27 mouse cellular contexts compared by ENCODE assay signal in the genomic region with DNA sequence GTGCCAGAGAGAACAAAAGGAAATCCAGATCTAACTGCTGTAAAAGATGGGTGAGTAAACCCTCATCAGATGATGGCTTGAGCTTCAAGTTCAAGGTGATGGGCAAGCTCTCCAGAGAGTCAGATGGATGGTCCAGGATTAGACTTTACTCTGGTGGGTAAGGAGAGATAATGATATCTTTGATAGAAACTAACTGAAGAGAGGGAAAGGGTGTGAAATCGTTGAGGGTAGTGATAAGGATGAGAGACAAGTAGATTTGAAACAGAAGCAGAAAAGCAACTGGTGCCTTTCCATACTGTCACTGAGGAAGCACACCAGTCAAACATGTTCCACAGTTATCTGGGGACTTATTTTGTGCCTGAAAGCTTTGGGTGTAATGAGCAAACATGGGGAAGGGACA. TPM values are rescaled to one million over a fixed set of nuclear protein-coding genes. Genes with fewer than 3 reads are reported as not detected.
DNase-seq lines count a peak whose midpoint lies in the region; ATAC-seq lines count a peak whose summit lies in the region.
"Had no signal": no experiment of that assay in that cellular context is flagged by ENCODE, and none has a peak within 500 bp of the region (broad histone marks: within the 10 kb centered on the region; RNA-seq: fewer than 3 reads in every experiment).

No protein-coding gene starts in this region.

- no peak overlapping the region for H3K4me3 ChIP-seq in neural tube, embryonic 13.5 days
- H3K4me3 ChIP-seq in limb, embryonic 10.5 days = no peak overlapping the region
- no peak overlapping the region for H3K4me3 ChIP-seq in liver, embryonic 16.5 days (ENCODE audit: low read depth, low read length)
- H3K4me3 ChIP-seq in midbrain, embryonic 11.5 days (ENCODE audit: low read depth, low read length) = no peak overlapping the region
- H3K4me3 ChIP-seq: embryonic facial prominence, embryonic 12.5 days; erythroblast, embryonic 14.5 days; heart, adult 2 months; heart, embryonic 12.5 days; hindbrain, embryonic 15.5 days; layer of hippocampus, adult 2 months; left cerebral cortex, adult 2 months; limb, embryonic 13.5 days; midbrain, embryonic 10.5 days; myocyte had no signal

- H3K4me1 ChIP-seq in neural tube, embryonic 13.5 days (replicated peaks) = peaks cover 13% of the 10 kb centered on the region; the same call in 1 of the 2 replicates
- H3K4me1 ChIP-seq in limb, embryonic 10.5 days = peaks cover 22% of the 10 kb centered on the region
- H3K4me1 ChIP-seq in liver, embryonic 16.5 days (ENCODE audit: control insufficient read depth, low read depth, low read length) = peaks cover 10% of the 10 kb centered on the region
- no peaks in the 10 kb centered on the region for H3K4me1 ChIP-seq in midbrain, embryonic 11.5 days (ENCODE audit: control insufficient read depth, insufficient read depth, low read length)
- H3K4me1 ChIP-seq: heart, embryonic 12.5 days; hindbrain, embryonic 15.5 days had no signal

- H3K9me3 ChIP-seq in neural tube, embryonic 13.5 days = no peaks in the 10 kb centered on the region
- no peaks in the 10 kb centered on the region for H3K9me3 ChIP-seq in limb, embryonic 10.5 days (replicated peaks)
- H3K9me3 ChIP-seq in liver, embryonic 16.5 days (replicated peaks; ENCODE audit: control insufficient read depth, low read length) = no peaks in the 10 kb centered on the region
- no peaks in the 10 kb centered on the region for H3K9me3 ChIP-seq in midbrain, embryonic 11.5 days (ENCODE audit: control insufficient read depth, low read length)
- H3K9me3 ChIP-seq: embryonic facial prominence, embryonic 12.5 days; heart, embryonic 12.5 days; hindbrain, embryonic 15.5 days; limb, embryonic 13.5 days; midbrain, embryonic 10.5 days had no signal

- no peaks in the 10 kb centered on the region for H3K27me3 ChIP-seq in neural tube, embryonic 13.5 days
- no peaks in the 10 kb centered on the region for H3K27me3 ChIP-seq in limb, embryonic 10.5 days (ENCODE audit: low read depth, poor library complexity, severe bottlenecking)
- H3K27me3 ChIP-seq in liver, embryonic 16.5 days (ENCODE audit: control insufficient read depth, insufficient read depth, low read depth, low read length) = no peaks in the 10 kb centered on the region
- H3K27me3 ChIP-seq in midbrain, embryonic 11.5 days (ENCODE audit: control insufficient read depth, insufficient read depth, low read length) = no peaks in the 10 kb centered on the region
- H3K27me3 ChIP-seq: embryonic facial prominence, embryonic 12.5 days; heart, embryonic 12.5 days; hindbrain, embryonic 15.5 days; limb, embryonic 13.5 days had no signal

- no peak for ATAC-seq in neural tube, embryonic 13.5 days (ENCODE audit: low read depth)
- ATAC-seq in liver, embryonic 16.5 days (ENCODE audit: low read depth) = peak; percentile 64
- no peak for ATAC-seq in midbrain, embryonic 11.5 days (ENCODE audit: low FRiP score)
- ATAC-seq: inflammation-experienced regulatory T-cells, adult 6 months had no signal

- WGBS in neural tube, embryonic 13.5 days = 88% methylated on average over 1 of the region's 1 CpGs
- 89% methylated on average over 1 of the region's 1 CpGs for WGBS in limb, embryonic 10.5 days
- 6% methylated on average over 1 of the region's 1 CpGs for WGBS in liver, embryonic 16.5 days (ENCODE audit: insufficient replicate concordance)
- 77% methylated on average over 1 of the region's 1 CpGs for WGBS in midbrain, embryonic 11.5 days

- 0 out of 2 replicates have a peak overlapping the region, but pooled peaks have one; percentile 46 for H3K27ac ChIP-seq in neural tube, embryonic 13.5 days (replicated peaks)
- peak overlapping the region; percentile 16; the same call in 1 of the 2 replicates for H3K27ac ChIP-seq in limb, embryonic 10.5 days
- H3K27ac ChIP-seq in liver, embryonic 16.5 days (ENCODE audit: low read length) = no peak overlapping the region
- H3K27ac ChIP-seq in midbrain, embryonic 11.5 days (ENCODE audit: low read depth, low read length) = no peak overlapping the region
- H3K27ac ChIP-seq: embryonic facial prominence, embryonic 12.5 days; heart, adult 2 months; hindbrain, embryonic 15.5 days; layer of hippocampus, adult 2 months; left cerebral cortex, adult 2 months; midbrain, embryonic 10.5 days had no signal

- H3K9ac ChIP-seq in neural tube, embryonic 13.5 days = no peak overlapping the region
- H3K9ac ChIP-seq in liver, embryonic 16.5 days (ENCODE audit: low read depth, low read length) = no peak overlapping the region
- H3K9ac ChIP-seq in midbrain, embryonic 11.5 days (ENCODE audit: low read length) = no peak overlapping the region
- H3K9ac ChIP-seq: embryonic facial prominence, embryonic 12.5 days; heart, embryonic 12.5 days; hindbrain, embryonic 15.5 days; limb, embryonic 13.5 days had no signal

- no peak for DNase-seq in neural tube, embryonic 10.5 days (ENCODE audit: extremely low spot score, low spot score)
- no peak for DNase-seq in limb, embryonic 10.5 days (ENCODE audit: low spot score)
- no peak for DNase-seq in midbrain, embryonic 11.5 days (ENCODE audit: low spot score, missing footprints)
- DNase-seq in gastrocnemius, postnatal 25 days = no peak
- DNase-seq: adrenal gland, adult 8-10 months; B cell, adult 2 months; cerebellum, adult 2 months; cerebellum, postnatal 14 days; gastrocnemius, postnatal 36 days; heart, adult 2 months; kidney, adult 11 months; kidney, postnatal 14 days; lung, adult 2 months; lung, postnatal 14 days; right cerebral cortex, postnatal 14 days had no signal

- H3K4me2 ChIP-seq in neural tube, embryonic 13.5 days = no peak overlapping the region
- H3K4me2 ChIP-seq in liver, embryonic 16.5 days (ENCODE audit: low read depth, low read length) = no peak overlapping the region
- no peak overlapping the region for H3K4me2 ChIP-seq in midbrain, embryonic 11.5 days
- H3K4me2 ChIP-seq: embryonic facial prominence, embryonic 12.5 days; heart, embryonic 12.5 days; hindbrain, embryonic 15.5 days; limb, embryonic 13.5 days had no signal

- H3K36me3 ChIP-seq in neural tube, embryonic 13.5 days = no peaks in the 10 kb centered on the region
- H3K36me3 ChIP-seq in limb, embryonic 10.5 days = no peaks in the 10 kb centered on the region
- H3K36me3 ChIP-seq in liver, embryonic 16.5 days (ENCODE audit: control insufficient read depth, insufficient read depth) = no peaks in the 10 kb centered on the region
- no peaks in the 10 kb centered on the region for H3K36me3 ChIP-seq in midbrain, embryonic 11.5 days (ENCODE audit: control insufficient read depth, insufficient read depth, low read length)
- H3K36me3 ChIP-seq: embryonic facial prominence, embryonic 12.5 days; heart, embryonic 12.5 days; hindbrain, embryonic 15.5 days; limb, embryonic 13.5 days; midbrain, embryonic 10.5 days had no signal

RNA-seq across cellular contexts. Expression of gene Gna14, which starts 56.9 kb away (rescaled TPM):
- 0.45 and 0.74 TPM in 2 replicates for polyA plus RNA-seq in neural tube, embryonic 13.5 days (2015; fragmentation: Nextera tagmentation; extraction: Ambion mirVana)
- polyA plus RNA-seq in limb, embryonic 10.5 days (2016; fragmentation: Nextera tagmentation; extraction: Ambion mirVana) = 0.46 and 0.48 TPM in 2 replicates
- polyA plus RNA-seq in liver, embryonic 16.5 days (2015; fragmentation: Nextera tagmentation; extraction: Ambion mirVana) = 0.72 and 1.0 TPM in 2 replicates
- 0.18 and 0.51 TPM in 2 replicates for polyA plus RNA-seq in midbrain, embryonic 11.5 days (2014; fragmentation: Nextera tagmentation; extraction: Ambion mirVana)
- total RNA-seq in gastrocnemius, postnatal 25 days (2021) = under 1 TPM; 0.32 to 0.64 TPM
- polyA plus RNA-seq: erythroblast, embryonic 14.5 days had no signal

Comparison
In these comparisons a context has a peak if more than half of its experiments do, and no peak if none do; other contexts are left out.
1. H3K27ac ChIP-seq: peak in neural tube, embryonic 13.5 days (single experiment) and limb, embryonic 10.5 days (single experiment); none in liver, embryonic 16.5 days (single experiment) and midbrain, embryonic 11.5 days (single experiment).